ENCODE assay signal across 8 mouse cellular contexts in the genomic region with DNA sequence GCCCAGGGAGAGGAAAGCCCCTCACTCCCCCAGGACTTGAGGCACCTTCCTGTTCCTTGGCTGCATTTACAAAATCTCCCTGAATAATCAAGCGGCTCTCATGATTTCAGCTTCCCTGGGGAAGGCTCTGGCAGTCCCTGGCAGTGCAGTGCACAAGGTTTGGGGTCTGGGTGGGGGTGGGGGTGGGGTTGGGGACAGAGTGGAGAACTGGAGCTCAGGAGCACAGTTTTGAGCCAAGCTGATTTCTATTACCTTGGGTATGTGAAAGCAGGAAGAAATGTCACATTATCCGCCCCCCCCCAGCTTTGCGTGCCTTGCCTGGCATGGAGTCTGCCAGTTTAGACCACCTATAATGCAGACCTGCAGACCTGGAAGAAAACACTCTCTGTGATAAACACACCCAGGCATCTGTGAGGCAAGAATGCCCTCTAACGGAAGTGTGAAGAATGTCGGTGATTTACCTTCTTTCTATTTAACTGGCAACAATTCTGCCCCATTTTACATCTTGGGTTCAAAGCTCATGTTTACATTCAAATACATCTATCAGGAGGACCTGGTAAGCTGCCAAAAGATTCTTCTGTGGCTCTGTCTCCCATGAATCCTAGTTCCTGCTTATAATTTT.
A peak's percentile ranks its signal among the peaks of the same experiment; 100 is the strongest.
DNase-seq lines count a peak whose midpoint lies in the region; ATAC-seq and TF ChIP-seq lines count a peak whose summit lies in the region.

No protein-coding gene starts in this region.

- no peak for TF ChIP-seq EP300 in liver, embryonic 14.5 days (IDR thresholded peaks at IDR 0.05; ENCODE audit: low read depth)

- no peak overlapping the region for H3K9ac ChIP-seq in liver, embryonic 14.5 days (replicated peaks)
- H3K9ac ChIP-seq in liver, embryonic 11.5 days (ENCODE audit: low read depth, low read length) = no peak overlapping the region
- no peak overlapping the region for H3K9ac ChIP-seq in neural tube, embryonic 15.5 days (replicated peaks)

- H3K36me3 ChIP-seq in liver, embryonic 14.5 days (replicated peaks; ENCODE audit: control insufficient read depth, insufficient read depth, low read depth) = no peaks in the 10 kb centered on the region
- no peaks in the 10 kb centered on the region for H3K36me3 ChIP-seq in liver, embryonic 11.5 days (ENCODE audit: control insufficient read depth, insufficient read depth, low read length)
- H3K36me3 ChIP-seq in hindbrain, embryonic 10.5 days = no peaks in the 10 kb centered on the region
- no peaks in the 10 kb centered on the region for H3K36me3 ChIP-seq in neural tube, embryonic 15.5 days

- no peak overlapping the region for H3K4me2 ChIP-seq in liver, embryonic 14.5 days (ENCODE audit: low read depth)
- no peak overlapping the region for H3K4me2 ChIP-seq in liver, embryonic 11.5 days
- H3K4me2 ChIP-seq in neural tube, embryonic 15.5 days = no peak overlapping the region

- H3K27me3 ChIP-seq in liver, embryonic 14.5 days (ENCODE audit: control insufficient read depth, insufficient read depth, low read length) = no peaks in the 10 kb centered on the region
- H3K27me3 ChIP-seq in liver, embryonic 11.5 days (replicated peaks; ENCODE audit: control insufficient read depth, insufficient read depth, low read length) = no peaks in the 10 kb centered on the region
- H3K27me3 ChIP-seq in hindbrain, embryonic 10.5 days (ENCODE audit: insufficient read depth, poor library complexity, severe bottlenecking) = no peaks in the 10 kb centered on the region
- no peaks in the 10 kb centered on the region for H3K27me3 ChIP-seq in neural tube, embryonic 15.5 days (replicated peaks)

- WGBS in liver, embryonic 14.5 days (ENCODE audit: insufficient replicate concordance) = 39% methylated on average over 5 of the region's 5 CpGs
- WGBS in liver, embryonic 11.5 days = 44% methylated on average over 5 of the region's 5 CpGs
- WGBS in hindbrain, embryonic 10.5 days = 49% methylated on average over 5 of the region's 5 CpGs
- 47% methylated on average over 5 of the region's 5 CpGs for WGBS in neural tube, embryonic 15.5 days

- peaks cover 0 to 3% of the 10 kb centered on the region in 2 experiments; a peak in 1 of 4 replicates for H3K4me1 ChIP-seq in liver, embryonic 14.5 days (replicated peaks; ENCODE audit: control insufficient read depth in 2 of 2, insufficient read depth in 2 of 2, low read length in 1 of 2)
- H3K4me1 ChIP-seq in liver, embryonic 11.5 days (replicated peaks; ENCODE audit: control insufficient read depth, insufficient read depth, low read length) = no peaks in the 10 kb centered on the region; the same call in 1 of the 2 replicates
- H3K4me1 ChIP-seq in hindbrain, embryonic 10.5 days (replicated peaks) = no peaks in the 10 kb centered on the region
- H3K4me1 ChIP-seq in neural tube, embryonic 15.5 days = no peaks in the 10 kb centered on the region

- H3K27ac ChIP-seq in liver, embryonic 14.5 days = no peak overlapping the region
- H3K27ac ChIP-seq in liver, embryonic 11.5 days (ENCODE audit: low read depth, low read length) = no peak overlapping the region
- 0 out of 2 replicates have a peak overlapping the region, but pooled peaks have one; percentile 0 for H3K27ac ChIP-seq in hindbrain, embryonic 10.5 days
- no peak overlapping the region for H3K27ac ChIP-seq in neural tube, embryonic 15.5 days (replicated peaks)

- no peaks in the 10 kb centered on the region for H3K9me3 ChIP-seq in liver, embryonic 14.5 days (ENCODE audit: control insufficient read depth, low read length)
- no peaks in the 10 kb centered on the region for H3K9me3 ChIP-seq in liver, embryonic 11.5 days (ENCODE audit: control insufficient read depth, low read length)
- no peaks in the 10 kb centered on the region for H3K9me3 ChIP-seq in hindbrain, embryonic 10.5 days
- H3K9me3 ChIP-seq in neural tube, embryonic 15.5 days (replicated peaks) = no peaks in the 10 kb centered on the region

- 0 out of 2 replicates have a peak, but pooled peaks have one; percentile 18 for TF ChIP-seq CTCF in liver, embryonic 14.5 days (IDR thresholded peaks at IDR 0.05; ENCODE audit: low read depth)

- peak; percentile 52 to 58 for DNase-seq in cerebellum, postnatal 10 days
- no peak for DNase-seq in cerebellum, adult 8-10 months
- no peak for DNase-seq in liver, embryonic 14.5 days (ENCODE audit: low read depth in 3 of 3, low spot score in 3 of 3)
- no peak for DNase-seq in liver, embryonic 11.5 days (ENCODE audit: low spot score)
- DNase-seq in hindbrain, embryonic 10.5 days (ENCODE audit: low spot score) = no peak
- DNase-seq in MN1 (ENCODE audit: low spot score) = no peak
- no peak for DNase-seq in cerebellum, postnatal 36 days

- no peak for ATAC-seq in liver, embryonic 14.5 days (ENCODE audit: insufficient read depth)
- ATAC-seq in liver, embryonic 11.5 days (replicated peaks; ENCODE audit: low FRiP score) = no peak
- peak; percentile 76; the same call in 1 of the 2 replicates for ATAC-seq in neural tube, embryonic 15.5 days (ENCODE audit: low FRiP score)

- H3K4me3 ChIP-seq in liver, embryonic 14.5 days (ENCODE audit: insufficient read depth in 1 of 2, low read depth in 2 of 2, low read length in 2 of 2) = no peak overlapping the region
- H3K4me3 ChIP-seq in liver, embryonic 11.5 days (ENCODE audit: low read depth, low read length) = no peak overlapping the region
- H3K4me3 ChIP-seq in hindbrain, embryonic 10.5 days = no peak overlapping the region
- H3K4me3 ChIP-seq in neural tube, embryonic 15.5 days (replicated peaks) = no peak overlapping the region

Comparison
In these comparisons a context has a peak if more than half of its experiments do, and no peak if none do; other contexts are left out.
1. DNase-seq: peak in cerebellum, postnatal 10 days (2 of 2); none in cerebellum, adult 8-10 months (single experiment), liver, embryonic 14.5 days (0 of 3), liver, embryonic 11.5 days (single experiment), hindbrain, embryonic 10.5 days (single experiment), MN1 (single experiment) and cerebellum, postnatal 36 days (0 of 2).